Mouse (Mus musculus) forebrain, embryonic 15.5 days (tissue): ENCODE data around the gene Zfp444. TPM values are rescaled to one million over a fixed set of nuclear protein-coding genes. Genes with fewer than 3 reads are reported as not detected.
"Not testable (repeated sequence)": the region's sequence is repeated elsewhere in the genome, so short reads cannot be mapped to it uniquely, and the experiment has no call there.

Experiments
- ATAC-seq: fragments of 200-750 bp; cut with Nextera tagmentation; replicated peaks from 2 replicates; pipeline ENCODE4 v1.8.0; 2017; ENCODE audit warnings: mild to moderate bottlenecking, moderate TSS enrichment, moderate library complexity
- H3K27ac ChIP-seq: fragments of 300-500 bp; sonication (generic); replicated peaks from 2 replicates; pipeline ENCODE4 v1.5.1; 2015; ENCODE audit warnings: mild to moderate bottlenecking, inconsistent platforms
- H3K27me3 ChIP-seq: fragments of 300-500 bp; sonication (generic); 2 replicates; pipeline ENCODE4 v1.6.1; 2015; ENCODE audit warnings: inconsistent platforms
- H3K36me3 ChIP-seq: fragments of 300-500 bp; sonication (generic); 2 replicates; pipeline ENCODE4 v1.6.1; 2015; ENCODE audit warnings: mild to moderate bottlenecking, inconsistent platforms
- H3K4me1 ChIP-seq: fragments of 300-500 bp; sonication (generic); 2 replicates; pipeline ENCODE4 v1.6.1; 2015; ENCODE audit warnings: inconsistent platforms
- H3K4me2 ChIP-seq: fragments of 300-500 bp; sonication (generic); replicated peaks from 2 replicates; pipeline ENCODE4 v1.6.1; 2015; ENCODE audit warnings: mild to moderate bottlenecking, inconsistent platforms
- H3K4me3 ChIP-seq: fragments of 300-500 bp; sonication (generic); 2 replicates; pipeline ENCODE4 v1.5.1; 2015; ENCODE audit warnings: mild to moderate bottlenecking, inconsistent platforms
- H3K9ac ChIP-seq: fragments of 300-500 bp; sonication (generic); replicated peaks from 2 replicates; pipeline ENCODE4 v1.6.1; 2015; ENCODE audit warnings: mild to moderate bottlenecking, inconsistent platforms
- H3K9me3 ChIP-seq: fragments of 300-500 bp; sonication (generic); 2 replicates; pipeline ENCODE4 v1.6.1; 2016; ENCODE audit warnings: inconsistent platforms
- WGBS: fragments of 180-500 bp; shearing (Covaris S2); methylation state at CpG from one replicate; pipeline ENCODE4 v1.1.7; 2015; ENCODE audit warnings: mixed read lengths; 5-methylcytosine and 5-hydroxymethylcytosine counted together
- polyA plus RNA-seq: library from polyadenylated mRNA; unstranded; fragments of >200 nt; fragmentation: Nextera tagmentation; extraction: Ambion mirVana; gene quantifications from 2 replicates; pipeline ENCODE4 v1.2.1, GENCODE M21; 2015

Zfp444 gene
- polyA plus RNA-seq, 1 experiment from 2014 or later, result 112 TPM

DNA sequence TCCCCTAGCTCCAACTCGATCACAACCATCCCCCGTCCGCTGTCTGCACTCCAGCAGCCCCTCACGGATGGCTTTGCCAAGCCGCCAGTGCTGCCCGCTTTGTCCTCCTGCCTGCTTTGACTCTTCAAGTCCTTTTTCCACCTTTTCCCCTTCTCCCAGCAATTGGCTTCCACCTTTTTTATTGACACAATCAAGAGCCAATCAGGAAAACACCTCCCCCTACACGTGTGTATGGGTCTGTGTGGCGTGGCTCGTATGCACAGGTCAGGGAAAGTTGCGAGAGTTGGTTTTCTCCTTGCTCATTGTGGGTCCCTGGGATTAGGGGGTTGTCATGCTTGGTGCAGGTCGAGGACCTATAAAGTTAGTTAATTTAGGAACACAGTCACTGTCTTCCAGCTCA, 67.8 kb downstream of the Zfp444 start:
- no peak overlapping the region for H3K27ac ChIP-seq
- no peak overlapping the region for H3K4me2 ChIP-seq
- H3K4me1 ChIP-seq, result no peaks in the 10 kb centered on the region
- H3K4me3 ChIP-seq, result no peak overlapping the region
- ATAC-seq, result no peak
- H3K36me3 ChIP-seq, result no peaks in the 10 kb centered on the region
- 48% methylated on average over 11 of the region's 11 CpGs for whole genome bisulfite sequencing
- H3K9me3 ChIP-seq, result no peaks in the 10 kb centered on the region
- no peak overlapping the region for H3K9ac ChIP-seq
- no peaks in the 10 kb centered on the region for H3K27me3 ChIP-seq

DNA sequence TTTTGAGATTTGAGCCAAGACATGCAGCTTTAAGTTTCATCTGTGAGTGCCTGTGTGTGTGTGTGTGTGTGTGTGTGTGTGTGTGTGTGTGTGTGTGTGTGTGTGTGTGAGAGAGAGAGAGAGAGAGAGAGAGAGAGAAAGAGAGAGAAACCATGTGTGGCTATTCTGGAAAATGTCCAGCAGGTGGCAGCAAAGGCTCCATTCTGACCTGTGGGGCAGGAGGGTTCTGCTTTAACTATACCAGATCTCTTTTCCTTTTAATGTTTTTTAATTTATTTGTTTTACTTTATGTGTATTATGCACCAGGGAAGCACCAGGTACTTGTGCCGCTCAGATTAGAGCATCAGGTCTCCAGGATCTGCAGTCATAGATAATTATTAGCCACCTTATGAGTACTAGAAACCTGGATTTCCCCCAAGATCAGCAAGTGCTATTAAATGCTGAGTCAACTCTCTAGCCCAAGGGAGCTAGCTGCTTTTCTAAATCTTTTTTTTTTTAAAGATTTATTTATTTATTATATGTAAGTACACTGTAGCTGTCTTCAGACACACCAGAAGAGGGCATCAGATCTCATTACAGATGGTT, 68.9 kb downstream of the Zfp444 start:
- WGBS, result 26% methylated on average over 1 of the region's 1 CpGs
- not testable (repeated sequence) for ATAC-seq, H3K4me2 ChIP-seq, H3K27me3 ChIP-seq, H3K27ac ChIP-seq, H3K4me1 ChIP-seq, H3K9me3 ChIP-seq, H3K9ac ChIP-seq, H3K4me3 ChIP-seq, H3K36me3 ChIP-seq

Other genes with a start within 250 kb of the Zfp444 start
- gene Vmn1r65, start 161.2 kb upstream of the Zfp444 start, polyA plus RNA-seq, result not detected in 2 replicates
- gene Nlrp4c, start 127.1 kb upstream of the Zfp444 start, polyA plus RNA-seq, result not detected in 2 replicates
- 23.7 and 25.5 TPM in 2 replicates for gene Zfp787, start 16.2 kb upstream of the Zfp444 start, polyA plus RNA-seq
- not detected in 2 replicates for gene Galp, start 24.9 kb downstream of the Zfp444 start, polyA plus RNA-seq
- not detected in 2 replicates for gene Zscan5b, start 50.1 kb downstream of the Zfp444 start, polyA plus RNA-seq
- 0.38 TPM in 1 of 2 replicates, not detected in the other for gene Epp13, start 80.5 kb downstream of the Zfp444 start, polyA plus RNA-seq
- gene Zfp667, start 114.4 kb downstream of the Zfp444 start, polyA plus RNA-seq, result 15.2 and 15.8 TPM in 2 replicates
- 12.3 and 13.8 TPM in 2 replicates for gene Zfp583, start 159.1 kb downstream of the Zfp444 start, polyA plus RNA-seq
- gene Gm3854, start 171.5 kb downstream of the Zfp444 start, polyA plus RNA-seq, result 5.7 and 6.0 TPM in 2 replicates
- gene Zfp78, start 191.1 kb downstream of the Zfp444 start, polyA plus RNA-seq, result 4.5 and 4.6 TPM in 2 replicates
- 21.5 and 23.3 TPM in 2 replicates for gene Zfp28, start 211.1 kb downstream of the Zfp444 start, polyA plus RNA-seq
- gene Smim17, start 226.5 kb downstream of the Zfp444 start, polyA plus RNA-seq, result 2.6 and 3.4 TPM in 2 replicates
- gene Gm20715, start 238.1 kb downstream of the Zfp444 start, polyA plus RNA-seq, result 0.06 TPM in 1 of 2 replicates, not detected in the other